Mouse (Mus musculus) lung, postnatal 25 days (tissue): ENCODE measurements around the gene Creb1.
"Not testable (repeated sequence)": the region's sequence is repeated elsewhere in the genome, so short reads cannot be mapped to it uniquely, and the experiment has no call there.

Source experiments
- DNase-seq: peaks from one replicate; pipeline ENCODE4 v3.0.0; 2022; ENCODE audit warnings: low spot score

Creb1 gene

GRCm38 (mm10) chr1:64543750-64544149, 11.3 kb downstream of the Creb1 start:
- DNase-seq, result no peak

- DNase-seq, result no peak
These were observed 13.6 kb downstream of the Creb1 start for GRCm38 (mm10) chr1:64546070-64546469.

GRCm38 (mm10) chr1:64549380-64549779, 16.9 kb downstream of the Creb1 start:
- no peak for DNase-seq

GRCm38 (mm10) chr1:64551908-64552307, 19.5 kb downstream of the Creb1 start:
- no peak for DNase-seq

GRCm38 (mm10) chr1:64560105-64560504, 27.7 kb downstream of the Creb1 start:
- no peak for DNase-seq

- DNase-seq, result no peak
These were observed 35.8 kb downstream of the Creb1 start for GRCm38 (mm10) chr1:64568206-64568605.

GRCm38 (mm10) chr1:64576022-64576421, 43.6 kb downstream of the Creb1 start:
- no peak for DNase-seq

GRCm38 (mm10) chr1:64576732-64577131, 44.3 kb downstream of the Creb1 start:
- no peak for DNase-seq

GRCm38 (mm10) chr1:64577911-64578310, 45.5 kb downstream of the Creb1 start:
- DNase-seq, result not testable (repeated sequence)

GRCm38 (mm10) chr1:64578801-64579200, 46.4 kb downstream of the Creb1 start:
- no peak for DNase-seq

GRCm38 (mm10) chr1:64598926-64599325, 66.5 kb downstream of the Creb1 start:
- no peak for DNase-seq

- DNase-seq, result peak; percentile 23
These were observed 68.1 kb downstream of the Creb1 start for GRCm38 (mm10) chr1:64600413-64601077.

GRCm38 (mm10) chr1:64601242-64601842, 68.9 kb downstream of the Creb1 start:
- no peak for DNase-seq

GRCm38 (mm10) chr1:64603381-64603780, 70.9 kb downstream of the Creb1 start:
- no peak for DNase-seq

- DNase-seq, result no peak
These were observed 76.7 kb downstream of the Creb1 start for GRCm38 (mm10) chr1:64609145-64609544.

GRCm38 (mm10) chr1:64609976-64610375, 77.5 kb downstream of the Creb1 start:
- DNase-seq, result no peak

GRCm38 (mm10) chr1:64614311-64614710, 81.9 kb downstream of the Creb1 start:
- DNase-seq, result no peak

GRCm38 (mm10) chr1:64614801-64615345, 82.4 kb downstream of the Creb1 start:
- DNase-seq, result no peak

GRCm38 (mm10) chr1:64615531-64615991, 83.1 kb downstream of the Creb1 start:
- no peak for DNase-seq

- no peak for DNase-seq
These were observed 83.6 kb downstream of the Creb1 start for GRCm38 (mm10) chr1:64616076-64616475.

- peak; percentile 5 for DNase-seq
These were observed 84.1 kb downstream of the Creb1 start for GRCm38 (mm10) chr1:64616531-64616880.

- DNase-seq, result peak; percentile 94
These were observed 84.7 kb downstream of the Creb1 start, which contains the start of gene Mettl21a for GRCm38 (mm10) chr1:64616881-64617714. Gene Mettl21a (minus strand): TSS chr1:64617242.

- DNase-seq, result peak; percentile 85
These were observed 85.2 kb downstream of the Creb1 start for GRCm38 (mm10) chr1:64617715-64617984.
